Mouse (Mus musculus) heart, adult 11 months (tissue): Measurements from ENCODE around the gene Zfp345.
A peak's percentile ranks its signal among the peaks of the same experiment; 100 is the strongest.
"Not testable (repeated sequence)": the region's sequence is repeated elsewhere in the genome, so short reads cannot be mapped to it uniquely, and the experiment has no call there.

ENCODE experiments used
- DNase-seq: peaks from one replicate; pipeline ENCODE4 v3.0.0; 2022

The Zfp345 gene

DNA sequence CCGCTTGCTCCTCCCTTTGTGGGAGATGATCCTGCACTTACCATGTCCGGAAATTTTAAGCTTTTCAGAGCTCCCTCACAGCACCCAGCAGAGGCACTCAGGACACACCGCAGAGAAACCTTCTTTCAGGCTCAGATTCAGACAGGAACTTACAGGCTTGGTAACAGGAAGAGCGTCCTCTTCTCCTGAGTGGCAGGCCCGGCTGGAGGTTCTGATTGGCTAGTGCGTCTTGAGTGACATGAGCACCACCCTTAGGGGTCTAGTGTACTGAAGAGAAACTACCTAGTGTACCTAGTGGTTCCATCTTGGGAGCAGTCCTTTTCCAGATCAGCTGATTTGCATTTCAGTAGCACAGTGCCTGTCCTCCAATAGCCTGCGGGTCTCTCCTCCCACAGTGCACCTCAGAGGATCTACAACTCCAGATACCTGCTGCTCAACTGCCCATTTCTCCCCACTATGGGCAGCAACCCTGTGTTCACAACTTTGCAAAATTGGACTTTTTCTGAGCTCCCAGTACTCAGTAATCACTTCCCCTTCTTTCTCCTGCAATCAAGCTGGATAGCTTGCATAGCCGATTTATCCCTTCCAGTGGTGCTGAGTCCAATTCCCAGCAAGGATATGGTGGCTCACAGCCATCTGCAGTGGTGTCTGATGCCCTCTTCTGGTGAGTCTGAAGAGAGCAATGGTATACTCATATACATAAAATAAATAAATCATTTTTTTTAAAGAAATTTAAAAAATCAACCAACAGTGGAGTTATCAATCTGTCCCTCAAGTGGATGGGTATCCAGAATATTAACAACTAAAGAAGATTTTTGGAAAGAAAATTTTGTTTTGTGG, at the start of gene Zfp345:
TSS of gene Zfp345 (minus strand) at position 153 of the 840 bp plus-strand sequence.
- peak; percentile 93 for DNase-seq

DNA sequence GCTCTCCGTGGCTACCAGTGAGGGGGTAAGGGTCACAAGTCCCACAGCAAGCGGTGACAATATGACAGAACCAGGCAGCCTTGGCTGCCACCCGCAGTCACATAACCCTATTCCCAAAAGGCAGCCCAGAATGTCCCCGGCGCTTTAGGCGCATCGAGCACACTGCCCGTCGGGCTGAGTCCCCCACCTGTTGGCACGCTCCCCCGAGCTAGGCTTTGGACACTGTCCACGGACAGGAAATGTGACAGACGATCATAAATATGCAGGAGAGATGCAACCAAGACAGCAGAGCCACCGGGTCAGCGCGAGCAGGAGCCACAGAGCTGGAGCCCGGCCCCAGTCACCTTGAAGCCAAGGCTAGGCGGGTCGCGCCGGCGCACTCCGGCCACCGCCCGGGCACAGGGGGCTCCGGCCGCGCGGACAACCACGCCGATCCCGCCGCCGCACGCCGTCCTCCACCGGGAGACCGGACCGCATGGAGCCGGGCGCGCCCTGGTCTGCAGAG, 40.9 kb upstream of the Zfp345 start:
- DNase-seq, result no peak

DNA sequence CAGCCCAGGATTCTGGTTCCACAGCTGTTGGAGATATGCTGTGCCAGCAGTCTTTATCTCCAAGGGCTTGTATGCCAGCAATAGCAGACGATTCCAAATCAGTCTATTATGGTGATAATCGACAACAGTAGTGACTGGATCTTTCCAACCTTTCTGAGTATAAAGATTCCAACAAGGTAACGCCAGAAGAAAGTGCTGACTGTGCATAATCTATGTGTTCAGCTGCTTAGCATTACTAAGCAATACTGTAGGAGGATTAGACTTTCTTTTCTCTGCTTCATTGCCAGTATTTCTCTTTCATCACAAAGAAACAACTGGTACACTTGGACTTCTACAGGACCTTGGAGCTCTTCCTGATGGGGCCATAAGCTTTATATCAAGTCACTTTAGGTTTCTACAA, 27.9 kb upstream of the Zfp345 start:
- no peak for DNase-seq

DNA sequence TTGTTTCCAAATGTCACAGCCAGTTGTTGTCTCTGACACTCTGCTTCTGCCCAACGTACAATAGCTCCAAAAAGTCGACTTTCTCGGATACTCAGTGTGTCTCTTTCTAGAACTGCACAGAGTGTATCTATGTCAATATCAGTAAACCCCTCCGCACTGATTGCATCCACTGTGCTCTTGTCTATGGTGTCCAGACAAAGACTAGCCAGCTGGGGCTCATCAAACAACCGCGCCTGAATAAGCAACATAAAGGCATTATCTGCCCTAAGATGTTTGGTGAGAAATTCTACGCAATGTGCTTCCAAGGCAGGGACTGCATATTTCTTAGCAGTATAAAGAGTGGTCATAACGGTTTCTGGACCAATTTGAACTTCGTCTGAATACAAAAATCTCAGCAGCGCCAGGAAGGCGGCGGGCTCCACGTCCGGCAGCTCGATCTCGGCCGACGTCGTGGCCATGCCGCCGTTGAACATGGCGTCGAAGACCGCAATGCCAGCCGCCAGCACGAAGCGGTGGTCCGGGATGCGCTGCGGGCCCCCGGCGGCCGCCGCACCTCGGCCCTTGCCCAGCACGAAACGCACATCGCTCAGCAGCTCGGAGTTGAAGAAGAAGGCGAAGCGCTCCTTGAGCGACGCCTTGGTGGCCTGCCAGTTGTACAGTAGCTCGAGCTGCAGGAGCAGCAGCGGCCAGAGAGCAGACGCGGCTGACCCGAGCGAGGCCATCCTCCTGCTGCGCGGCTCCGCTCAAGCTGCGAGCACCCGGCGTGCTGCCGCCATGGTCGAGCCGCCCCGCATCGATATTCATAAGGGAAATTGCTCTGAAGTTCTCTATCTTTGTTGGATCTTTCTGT, 15.5 kb upstream of the Zfp345 start:
- DNase-seq, result not testable (repeated sequence)

DNA sequence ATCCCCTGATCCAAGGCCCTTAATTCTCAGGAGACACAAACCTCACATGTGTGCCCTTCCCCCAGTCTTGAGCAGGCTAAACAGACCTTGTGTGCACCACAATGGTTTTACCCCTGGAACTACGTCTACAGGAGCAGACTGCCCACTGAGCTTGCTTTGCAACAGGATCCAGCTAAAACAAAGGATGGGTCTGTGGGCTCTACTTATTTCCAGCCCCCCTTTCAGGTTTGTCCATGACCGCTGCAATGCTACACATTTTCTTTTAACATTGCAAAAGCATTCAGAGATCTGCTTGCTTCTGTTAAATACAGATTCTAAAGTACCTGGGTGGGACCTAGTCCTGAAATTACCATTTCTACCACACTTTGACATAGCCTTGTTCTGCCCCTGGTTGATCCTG, 8.1 kb upstream of the Zfp345 start:
- no peak for DNase-seq

DNA sequence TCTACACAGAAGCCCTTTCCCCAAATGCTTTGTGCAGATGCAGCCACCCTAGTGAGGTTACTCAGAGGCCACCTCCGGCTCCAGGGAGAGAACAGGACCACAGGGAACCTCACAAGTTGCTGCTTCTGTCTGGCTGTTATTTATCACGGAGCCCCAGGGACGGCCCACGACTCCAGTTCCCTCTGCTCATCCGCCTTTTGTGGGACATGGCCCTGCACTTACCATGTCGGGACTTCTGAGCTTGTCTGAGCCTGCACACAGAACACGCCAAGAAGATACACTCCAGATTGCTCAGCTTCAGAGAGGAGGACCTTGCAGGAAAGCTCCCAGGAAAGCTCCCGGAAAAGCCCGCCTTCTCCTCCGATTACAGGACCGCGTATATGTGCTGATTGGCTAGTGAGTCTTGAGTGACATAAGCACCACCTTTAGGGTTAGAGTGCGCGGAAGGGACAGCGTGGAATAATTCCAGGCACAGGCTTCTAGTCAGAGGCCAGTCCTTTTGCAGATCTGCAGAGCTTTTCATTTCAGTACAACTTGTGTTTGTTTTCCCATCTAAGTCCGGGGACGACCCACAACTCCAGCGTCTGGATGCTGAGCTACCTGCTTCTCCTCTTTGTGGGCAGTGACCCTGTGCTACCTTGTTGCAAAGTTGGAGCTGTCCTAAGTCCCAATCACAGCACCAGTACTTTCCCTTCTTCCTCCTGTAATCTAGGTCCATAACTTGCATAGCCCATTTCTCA, 33.5 kb downstream of the Zfp345 start, which contains the start of gene Zfp442:
TSS of gene Zfp442 (minus strand) at position 307 of the 740 bp plus-strand sequence.
- DNase-seq, result peak; percentile 98

DNA sequence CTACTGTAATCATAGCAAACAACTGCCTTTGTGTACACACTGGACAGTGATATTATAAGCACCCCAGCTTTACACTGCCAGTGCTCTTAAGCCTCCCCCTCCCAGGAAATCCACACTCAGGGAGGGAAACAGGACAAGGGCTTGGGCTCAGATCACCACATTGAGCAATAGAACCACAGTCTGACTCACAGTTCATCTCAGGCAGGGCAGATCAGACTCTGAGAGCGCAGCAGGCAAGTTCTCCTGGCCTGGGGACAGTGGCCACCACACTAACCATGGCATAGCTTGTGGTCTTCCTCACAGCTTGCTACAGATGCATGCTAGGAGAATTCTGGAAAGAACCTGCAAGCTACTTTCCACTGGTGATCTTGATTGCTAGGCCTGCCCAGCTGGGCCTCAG, 45.8 kb downstream of the Zfp345 start:
- peak; percentile 81 for DNase-seq
